Mouse (Mus musculus) spleen, adult 2 months (tissue): ENCODE measurements at regions not wholly inside any gene's neighbourhood (a gene's known extent, or its start where the extent isn't known, plus 50 kb on each side); places are given as distances from the start of the nearest gene placed in this dataset.
A peak's percentile ranks its signal among the peaks of the same experiment; 100 is the strongest.

ENCODE experiments used
- DNase-seq, 2 experiments: peaks; one replicate each; pipeline versions ENCODE4 v3.0.0 to v3.0.0-alpha.2; 2012 to 2021; ENCODE audit warnings: low spot score in 2 of 2, low read depth in 1 of 2
- H3K27ac ChIP-seq: fragments of 200-500 bp; 2 replicates; pipeline ENCODE4 v1.5.1; 2012; ENCODE audit warnings: low read length, inconsistent platforms; ENCODE audit not compliant: insufficient read depth
- H3K27me3 ChIP-seq: fragments of 200-500 bp; 2 replicates; pipeline ENCODE4 v1.6.1; 2012; ENCODE audit warnings: mild to moderate bottlenecking, moderate library complexity, low read length, inconsistent platforms; ENCODE audit not compliant: control insufficient read depth, insufficient read depth
- H3K36me3 ChIP-seq: fragments of 200-500 bp; 2 replicates; pipeline ENCODE4 v1.6.1; 2012; ENCODE audit warnings: mild to moderate bottlenecking, low read length, inconsistent platforms; ENCODE audit not compliant: control insufficient read depth, insufficient read depth
- H3K4me1 ChIP-seq: fragments of 200-500 bp; 2 replicates; pipeline ENCODE4 v1.6.1; 2011; ENCODE audit warnings: inconsistent platforms; ENCODE audit not compliant: control insufficient read depth, insufficient read depth, insufficient read length
- H3K4me3 ChIP-seq: fragments of 200-500 bp; 2 replicates; pipeline ENCODE4 v1.5.1; 2011; ENCODE audit warnings: mild to moderate bottlenecking, inconsistent platforms; ENCODE audit not compliant: insufficient read depth, insufficient read length; ENCODE audit errors: extremely low read depth
- CTCF ChIP-seq: fragments of 200-500 bp; IDR thresholded peaks from 2 replicates; pipeline ENCODE4 v1.5.1; 2011; ENCODE audit warnings: mild to moderate bottlenecking, inconsistent platforms; ENCODE audit not compliant: insufficient read depth, insufficient read length, insufficient replicate concordance; ENCODE audit errors: extremely low read depth
- POLR2A ChIP-seq: fragments of 200-500 bp; IDR thresholded peaks from 2 replicates; pipeline ENCODE4 v1.6.1; 2011; ENCODE audit warnings: low read depth, low read length, inconsistent platforms
- WGBS: fragments of 180-500 bp; shearing (Covaris S2); methylation state at CpG from one replicate; pipeline ENCODE4 v1.1.7; 2018; 5-methylcytosine and 5-hydroxymethylcytosine counted together

DNA sequence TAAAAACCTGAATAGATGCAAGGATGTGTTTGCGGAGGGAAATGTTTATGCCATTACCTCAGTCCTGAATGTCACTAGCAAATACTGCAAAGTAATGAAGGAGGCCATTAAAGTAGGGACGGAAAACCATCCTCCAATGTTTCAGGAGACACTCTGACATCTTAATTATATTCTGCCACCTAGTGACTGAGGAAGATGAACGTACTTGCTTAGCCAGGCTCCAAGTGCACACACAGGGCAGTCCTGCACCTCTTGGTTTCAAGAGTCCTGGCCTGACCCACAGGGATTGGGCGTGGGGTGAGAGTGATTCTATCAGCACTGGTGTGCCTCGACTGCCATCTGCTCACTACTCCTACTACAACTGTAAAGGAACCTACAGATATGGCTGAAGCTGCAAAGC lies 85.3 kb upstream of the Slc44a1 start:
- H3K27me3 ChIP-seq = no peaks in the 10 kb centered on the region
- peaks cover 6% of the 10 kb centered on the region; the same call in 1 of the 2 replicates for H3K4me1 ChIP-seq
- no peak overlapping the region for H3K27ac ChIP-seq
- H3K36me3 ChIP-seq = no peaks in the 10 kb centered on the region
- peak in 1 of 2 experiments; percentile 13 for DNase-seq
- no peak for TF ChIP-seq CTCF
- no peak for TF ChIP-seq POLR2A
- 33% methylated on average over 5 of the region's 5 CpGs for WGBS
- H3K4me3 ChIP-seq = no peak overlapping the region

DNA sequence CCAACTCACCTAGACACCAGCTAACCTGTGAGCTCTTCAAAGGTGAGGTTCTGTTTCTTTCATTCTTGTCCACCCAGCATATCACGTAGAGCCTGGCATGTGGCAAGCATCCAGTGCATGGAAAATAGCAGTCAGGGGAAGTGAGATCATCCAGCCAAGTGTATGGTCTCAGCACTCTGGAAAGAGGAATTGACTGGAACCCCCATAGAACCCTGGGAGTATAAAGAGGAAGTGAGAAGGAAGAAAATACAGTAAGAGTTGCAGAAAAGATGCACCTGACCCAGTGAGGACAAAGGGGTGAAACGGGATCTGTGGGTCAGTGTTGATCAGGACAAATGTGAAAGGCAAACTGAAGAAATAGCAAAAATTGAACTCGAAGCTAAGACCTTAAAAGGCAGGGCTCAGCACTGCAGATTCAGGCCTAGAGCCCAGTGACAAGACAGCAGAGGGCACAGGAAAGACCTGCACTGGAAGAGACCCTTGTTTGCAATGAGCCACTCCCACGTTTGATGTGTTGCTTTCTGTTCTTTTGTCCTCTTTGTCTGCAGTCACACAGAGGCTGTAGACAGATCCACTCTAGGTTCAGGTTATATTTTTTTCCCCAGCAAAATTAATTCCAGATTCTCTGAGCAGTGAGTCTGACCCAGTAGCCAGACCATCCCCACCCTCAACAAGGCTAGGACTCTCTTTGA lies 86.7 kb upstream of the Slc44a1 start:
- Histone ChIP-seq H3K4me3 (no peak overlapping the region), H3K27ac (no peak overlapping the region), H3K36me3 (no peaks in the 10 kb centered on the region), H3K4me1 (peaks cover 6% of the 10 kb centered on the region; the same call in 1 of the 2 replicates), H3K27me3 (no peaks in the 10 kb centered on the region)
- DNase-seq = no peak
- no peak for TF ChIP-seq CTCF
- WGBS = 30% methylated on average over 4 of the region's 4 CpGs

DNA sequence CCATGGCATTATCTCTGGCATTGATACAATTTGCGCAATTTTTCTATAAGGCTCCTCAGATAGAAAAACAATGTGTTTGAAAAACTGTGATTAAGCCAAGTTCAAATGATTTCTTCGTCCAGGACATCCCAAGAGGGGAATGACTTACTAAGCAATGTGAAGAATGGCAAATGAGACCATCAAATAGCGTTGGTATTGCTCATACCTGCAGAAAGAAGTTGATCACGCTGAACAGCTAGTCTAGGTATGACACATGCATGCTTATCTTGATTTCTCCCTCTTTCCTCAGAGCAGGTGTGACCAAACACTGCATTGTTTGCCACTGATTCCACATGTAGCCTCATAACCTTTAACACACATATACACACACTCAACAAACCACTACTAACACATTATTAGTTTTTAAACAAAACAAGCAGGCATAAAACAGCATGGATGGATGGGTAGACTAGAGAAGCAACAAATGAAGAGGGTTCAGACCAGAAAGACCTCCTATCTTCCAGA lies 89.1 kb upstream of the Slc44a1 start:
- no peak for DNase-seq
- Histone ChIP-seq H3K36me3 (no peaks in the 10 kb centered on the region), H3K27ac (no peak overlapping the region), H3K4me1 (peaks cover 6% of the 10 kb centered on the region; the same call in 1 of the 2 replicates), H3K4me3 (no peak overlapping the region), H3K27me3 (no peaks in the 10 kb centered on the region)
- 88% methylated on average over 4 of the region's 4 CpGs for WGBS
- TF ChIP-seq POLR2A (no peak), CTCF (no peak)

DNA sequence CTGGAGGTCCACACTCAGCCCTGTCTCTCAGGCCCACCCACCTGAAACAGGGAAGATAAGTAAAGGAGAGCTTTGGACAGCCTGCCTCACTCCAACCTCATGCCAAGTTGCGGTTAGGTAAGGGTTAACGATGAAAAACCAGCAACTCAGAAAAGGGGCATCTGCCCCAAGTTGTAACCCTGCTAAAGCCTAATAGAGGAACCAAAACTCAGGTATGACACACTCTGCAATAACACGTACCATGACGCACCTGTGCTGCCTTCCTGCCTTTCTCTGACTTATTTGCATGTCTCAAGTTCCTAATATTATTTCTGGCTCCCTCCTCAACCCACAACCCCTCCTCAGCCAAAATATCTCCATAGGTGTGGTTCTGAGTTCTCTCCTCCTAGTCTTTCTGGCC lies 94.9 kb upstream of the Slc44a1 start:
- no peaks in the 10 kb centered on the region for H3K36me3 ChIP-seq
- peak; percentile 60 to 80 for DNase-seq
- no peak overlapping the region for H3K4me3 ChIP-seq
- no peak for TF ChIP-seq POLR2A
- TF ChIP-seq CTCF = no peak
- H3K27me3 ChIP-seq = no peaks in the 10 kb centered on the region
- WGBS = 56% methylated on average over 4 of the region's 4 CpGs
- H3K27ac ChIP-seq = peak overlapping the region; percentile 70
- H3K4me1 ChIP-seq = peaks cover 13% of the 10 kb centered on the region

DNA sequence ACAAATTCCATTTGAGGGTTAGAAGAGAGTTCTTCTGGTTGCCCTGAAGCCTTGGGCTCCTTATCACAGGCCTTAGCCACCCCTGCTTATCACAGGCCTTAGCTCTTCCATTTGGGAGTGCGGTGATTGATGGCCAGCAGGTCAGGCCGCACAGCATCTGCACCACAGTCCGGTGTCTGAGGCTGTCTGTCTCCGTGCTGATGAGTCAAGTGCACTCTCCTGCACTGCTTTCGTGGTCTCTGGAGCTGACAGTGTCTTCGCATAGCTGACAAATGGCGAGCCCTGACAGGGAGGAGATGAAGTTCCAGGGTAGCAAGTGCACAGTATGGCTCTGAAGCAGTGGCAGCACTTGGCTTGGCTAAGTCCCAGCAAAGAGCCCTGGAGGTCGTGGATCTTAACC lies 95.7 kb upstream of the Slc44a1 start:
- Histone ChIP-seq H3K4me1 (peaks cover 13% of the 10 kb centered on the region), H3K27ac (peak overlapping the region; percentile 70), H3K27me3 (no peaks in the 10 kb centered on the region), H3K36me3 (no peaks in the 10 kb centered on the region), H3K4me3 (no peak overlapping the region)
- TF ChIP-seq CTCF (no peak), POLR2A (no peak)
- WGBS = 71% methylated on average over 8 of the region's 8 CpGs
- DNase-seq = no peak

DNA sequence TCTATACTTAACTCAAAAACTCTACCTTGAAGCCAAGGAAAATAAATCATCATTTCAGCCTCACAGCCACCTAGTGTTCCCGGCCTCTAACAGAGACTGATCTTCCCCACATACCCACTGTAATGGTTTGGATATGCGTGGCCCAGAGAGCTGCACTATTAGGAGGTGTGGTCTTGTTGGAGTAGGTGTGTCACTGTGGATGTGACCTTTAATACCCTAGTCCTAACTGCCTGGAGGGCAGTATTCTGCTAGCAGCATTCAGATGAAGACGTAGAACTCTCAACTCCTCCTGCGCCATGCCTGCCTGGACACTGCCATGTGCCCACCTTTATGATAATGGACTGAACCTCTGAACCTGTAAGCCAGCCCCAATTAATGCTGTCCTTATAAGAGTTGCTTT lies 99.0 kb upstream of the Slc44a1 start:
- Histone ChIP-seq H3K36me3 (no peaks in the 10 kb centered on the region), H3K27ac (no peak overlapping the region), H3K27me3 (no peaks in the 10 kb centered on the region), H3K4me1 (peaks cover 13% of the 10 kb centered on the region), H3K4me3 (no peak overlapping the region)
- no peak for TF ChIP-seq POLR2A
- TF ChIP-seq CTCF = no peak
- DNase-seq = no peak
- WGBS = 92% methylated on average over 4 of the region's 4 CpGs

GRCm38 (mm10) chr4:53340021-53340667 lies 100.1 kb upstream of the Slc44a1 start:
- Histone ChIP-seq H3K36me3 (no peaks in the 10 kb centered on the region), H3K27ac (no peak overlapping the region), H3K4me3 (no peak overlapping the region), H3K4me1 (peaks cover 10% of the 10 kb centered on the region; the same call in 1 of the 2 replicates), H3K27me3 (no peaks in the 10 kb centered on the region)
- no peak for TF ChIP-seq POLR2A
- TF ChIP-seq CTCF = no peak
- DNase-seq = no peak
- WGBS = 90% methylated on average over 13 of the region's 14 CpGs
